Mouse (Mus musculus) kidney, adult 2 months (tissue): ENCODE results near the gene Dnah12.

Experiments
- CTCF ChIP-seq: fragments of 200-500 bp; conservative IDR thresholded peaks from 2 replicates; pipeline ENCODE4 v1.5.1; 2011; ENCODE audit warnings: low read depth, mild to moderate bottlenecking, control low read depth, low read length, moderate library complexity, mixed read lengths; ENCODE audit not compliant: insufficient read depth, insufficient read length
- POLR2A ChIP-seq: fragments of 200-500 bp; IDR thresholded peaks from one replicate; pipeline ENCODE4 v1.6.1; 2011; ENCODE audit warnings: low read depth, low read length, control low read depth

GRCm38 (mm10) chr14:26853053-26853452, 160.0 kb downstream of the Dnah12 start:
- TF ChIP-seq POLR2A (no peak), CTCF (no peak)
